Mouse (Mus musculus) left cerebral cortex, postnatal 25 days (tissue): Measurements from ENCODE around the gene Plekha1. TPM values are rescaled to one million over a fixed set of nuclear protein-coding genes. Genes with fewer than 3 reads are reported as not detected.

Experiments
- DNase-seq, 2 experiments: peaks; one replicate each; pipeline ENCODE4 v3.0.0; 2022; ENCODE audit warnings: low spot score in 2 of 2, mixed read lengths in 1 of 2
- intact Hi-C: fragments of 180-260 bp; cut with DNase I; formaldehyde crosslinking; loops from one replicate; pipeline ENCODE4 v1.15.1; 2025
- microRNA-seq, 2 experiments: library from miRNA; unstranded; fragments of <30 nt; microRNA quantifications; one replicate each; pipeline ENCODE4 v1.2.0; 2022
- total RNA-seq, 2 experiments: library from RNA; stranded (reverse); gene quantifications; 2 replicates each; pipeline ENCODE4 v1.2.3; 2021

The Plekha1 gene
- total RNA-seq, 2 experiments from 2014 or later = 92.8 to 105 TPM

DNA sequence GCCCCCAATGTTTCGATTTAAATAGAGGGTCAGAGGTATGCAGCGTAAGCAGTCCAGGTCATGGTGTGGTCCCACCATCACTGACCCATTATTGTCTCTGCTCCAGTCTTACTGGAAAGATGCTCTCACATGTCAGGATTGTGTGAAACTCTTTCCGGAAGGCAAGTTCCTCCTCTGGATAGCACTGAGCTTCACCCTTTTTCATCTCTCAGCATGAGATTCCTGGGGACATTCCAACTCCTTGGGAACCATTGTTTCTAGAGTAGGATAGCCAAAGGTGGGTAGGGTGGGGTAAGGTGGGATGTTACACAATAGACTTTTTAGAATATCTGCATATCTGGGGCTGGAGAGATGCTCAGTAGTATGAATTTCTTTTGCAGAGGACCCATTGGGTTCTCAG is 80.2 kb downstream of the Plekha1 start:
- intact Hi-C loops = no loop called here

DNA sequence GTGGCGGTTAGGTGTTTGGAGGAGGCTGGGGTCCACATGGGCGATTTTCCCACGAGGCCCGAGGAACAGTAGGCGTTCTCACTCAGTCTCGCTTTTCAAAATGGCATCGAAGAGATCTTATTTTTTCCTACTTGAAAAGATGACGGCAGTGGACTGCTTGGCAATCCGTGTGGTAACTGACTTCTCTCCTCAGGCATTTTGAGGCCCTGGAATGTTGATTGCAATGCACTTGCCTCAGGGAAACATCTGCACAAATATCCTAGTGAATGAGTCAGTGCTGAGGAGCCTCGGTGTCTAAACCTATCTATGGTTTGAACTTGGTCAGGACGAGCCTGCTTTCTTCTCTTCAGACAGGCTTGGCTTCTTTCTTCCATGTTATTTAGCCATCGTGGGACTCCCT is 80.7 kb downstream of the Plekha1 start:
- intact Hi-C loops = no loop called here
- DNase-seq = no peak

More for the DNA sequence above, 80.2 kb downstream of the Plekha1 start:
- DNase-seq = no peak

DNA sequence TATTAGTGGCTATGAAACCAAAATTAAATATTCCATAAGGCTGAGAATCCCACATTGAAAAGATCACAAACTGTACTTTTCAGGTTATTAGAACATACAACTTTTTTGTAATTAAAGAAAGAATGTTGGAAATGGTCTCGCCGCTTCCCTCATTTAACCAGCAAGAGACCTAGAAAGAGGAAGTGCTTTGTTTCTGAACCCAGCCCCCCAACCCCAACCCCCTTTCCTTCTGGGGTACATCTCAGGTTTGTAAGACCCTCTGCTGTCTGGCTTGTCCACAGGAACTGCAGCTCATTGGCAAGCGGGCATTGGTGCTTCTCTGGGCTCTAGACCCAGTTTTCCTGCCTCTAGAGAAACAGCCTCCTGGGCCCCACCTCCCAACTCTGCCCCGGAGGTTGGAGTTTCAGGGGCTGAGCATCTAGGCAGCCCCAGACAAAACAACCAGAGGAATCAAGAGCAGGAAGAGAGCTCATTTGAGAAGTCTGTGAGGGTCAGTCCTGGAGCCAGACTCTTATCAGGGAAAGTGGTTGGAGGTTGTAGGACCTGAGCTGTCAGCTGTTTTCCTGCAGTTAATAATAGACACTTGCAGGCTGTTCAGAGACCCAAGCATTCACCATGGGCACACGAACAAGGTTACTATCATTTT is 83.1 kb downstream of the Plekha1 start:
- DNase-seq = no peak
- intact Hi-C loops = no loop called here

DNA sequence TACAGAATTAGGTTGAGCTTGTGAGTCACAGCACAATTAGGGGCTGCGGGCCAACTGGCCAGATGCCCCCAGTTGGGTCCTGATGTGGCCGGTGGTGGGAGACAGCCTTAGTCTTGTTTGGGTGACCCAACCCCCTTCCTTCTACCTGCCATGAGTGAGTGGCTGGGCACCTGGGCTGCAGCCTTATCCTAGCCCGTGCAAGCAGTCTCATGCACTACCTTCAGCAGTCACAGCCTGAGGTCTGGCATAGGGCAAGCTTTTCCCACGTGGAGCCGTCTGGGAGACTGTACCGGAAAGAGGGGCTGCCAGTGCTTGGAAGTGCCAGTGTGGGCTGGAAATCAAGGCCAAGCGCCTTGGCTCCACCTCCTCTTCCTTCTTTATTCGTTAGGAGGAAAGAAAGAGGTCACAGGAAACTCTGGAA is 83.8 kb downstream of the Plekha1 start:
- intact Hi-C loops = no loop called here
- peak in 1 of 2 experiments; percentile 70 for DNase-seq

DNA sequence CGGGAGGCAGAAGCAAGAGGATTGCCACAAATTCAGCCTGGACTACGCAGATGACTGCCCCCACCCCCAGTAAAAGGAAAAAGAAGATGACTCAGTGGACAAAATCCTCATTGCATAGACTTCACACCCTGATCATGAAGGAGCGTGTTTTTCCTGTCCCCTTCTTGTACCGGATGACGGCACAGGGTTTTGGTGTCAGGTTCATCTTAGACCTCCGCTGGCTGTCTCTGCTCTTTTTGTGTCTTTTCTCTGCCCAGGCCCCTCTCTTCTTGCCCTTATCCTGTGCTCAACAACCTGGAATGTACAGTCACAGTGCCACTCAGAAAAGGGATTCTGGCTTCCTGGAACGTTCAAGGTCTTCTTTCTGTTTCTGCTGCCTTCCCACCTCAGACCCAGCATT is 84.9 kb downstream of the Plekha1 start:
- intact Hi-C loops = no loop called here
- no peak for DNase-seq

DNA sequence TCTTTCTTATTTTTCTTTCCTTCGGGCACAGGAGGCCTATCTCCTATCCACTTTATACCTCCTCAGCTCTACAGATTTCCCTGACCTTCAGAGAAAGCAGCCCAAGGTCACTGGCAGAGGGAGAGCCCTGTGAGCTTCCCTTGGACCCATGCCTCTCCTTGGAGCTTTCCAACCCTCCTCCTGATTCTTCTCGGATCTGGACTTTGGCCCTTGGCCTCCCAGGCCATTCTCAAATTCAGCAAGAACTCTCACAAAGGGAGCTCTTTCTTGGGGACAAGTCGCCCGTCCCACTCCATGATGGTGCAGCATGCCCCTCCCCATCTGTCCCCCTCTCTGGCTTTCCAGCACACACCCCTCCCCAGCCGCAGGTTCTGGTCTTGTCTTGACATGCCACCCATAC is 85.4 kb downstream of the Plekha1 start:
- intact Hi-C loops = no loop called here
- no peak for DNase-seq

DNA sequence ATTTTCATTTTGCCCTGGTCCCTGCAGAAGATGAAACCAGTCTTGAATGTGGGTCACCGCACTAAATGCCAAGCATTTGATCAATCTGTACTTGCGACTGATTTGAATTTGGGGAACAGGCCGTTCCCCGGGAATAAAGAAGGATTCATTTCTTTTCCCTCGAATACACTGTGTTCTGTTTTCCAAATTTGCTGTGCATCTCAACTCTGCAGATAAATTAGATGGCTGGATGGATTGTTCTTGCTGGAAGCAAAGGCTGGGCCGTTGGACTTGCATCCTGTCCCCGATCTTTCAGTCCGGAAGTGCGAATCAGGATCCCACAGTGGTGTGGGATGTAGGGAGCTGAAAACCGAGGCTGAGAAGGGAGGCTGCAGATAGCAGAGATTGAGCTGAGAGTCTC is 87.8 kb downstream of the Plekha1 start:
- DNase-seq = peak in 1 of 2 experiments; percentile 51
- intact Hi-C loops = no loop called here

DNA sequence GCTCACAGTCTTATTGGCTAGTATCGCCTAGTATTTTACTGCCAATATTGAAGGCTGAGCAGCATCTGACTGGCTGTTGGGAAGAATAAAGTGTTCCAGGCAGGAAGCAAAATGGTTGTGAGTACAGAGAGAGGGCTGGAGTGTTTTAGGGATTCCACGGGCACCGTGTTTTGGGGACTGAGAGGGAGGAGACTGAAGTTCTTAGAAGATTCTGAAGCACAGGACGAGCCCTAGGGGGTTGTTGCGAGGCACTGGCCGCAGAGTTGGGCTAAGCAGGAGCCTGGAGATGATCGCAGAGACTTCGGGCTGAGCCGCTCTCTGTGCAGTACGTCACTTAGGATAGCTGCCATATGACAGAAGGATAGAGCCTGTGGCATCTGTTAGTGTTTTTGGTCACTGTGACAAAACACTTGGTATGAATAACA is 88.6 kb downstream of the Plekha1 start:
- intact Hi-C loops = no loop called here
- DNase-seq = no peak

DNA sequence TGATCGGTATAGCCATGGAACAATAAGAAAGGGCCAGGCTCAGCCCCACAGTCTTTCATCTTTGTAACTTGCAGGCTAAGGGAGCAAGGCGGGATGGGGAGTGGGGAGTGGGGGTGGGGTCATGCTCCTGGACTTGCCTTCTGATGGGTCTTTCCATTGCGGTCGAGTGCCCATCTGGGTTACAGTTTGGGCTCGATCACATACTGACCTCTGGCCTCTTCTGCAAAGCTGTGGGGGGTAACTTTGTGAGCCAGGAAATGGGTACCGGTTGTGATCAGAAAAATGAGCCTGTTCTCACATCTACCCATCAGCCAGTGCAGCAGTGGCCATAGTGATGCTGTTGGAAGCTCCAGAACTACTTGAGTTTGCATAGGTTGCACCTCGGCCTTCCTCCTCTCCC is 93.0 kb downstream of the Plekha1 start:
- intact Hi-C loops = no loop called here
- no peak for DNase-seq

DNA sequence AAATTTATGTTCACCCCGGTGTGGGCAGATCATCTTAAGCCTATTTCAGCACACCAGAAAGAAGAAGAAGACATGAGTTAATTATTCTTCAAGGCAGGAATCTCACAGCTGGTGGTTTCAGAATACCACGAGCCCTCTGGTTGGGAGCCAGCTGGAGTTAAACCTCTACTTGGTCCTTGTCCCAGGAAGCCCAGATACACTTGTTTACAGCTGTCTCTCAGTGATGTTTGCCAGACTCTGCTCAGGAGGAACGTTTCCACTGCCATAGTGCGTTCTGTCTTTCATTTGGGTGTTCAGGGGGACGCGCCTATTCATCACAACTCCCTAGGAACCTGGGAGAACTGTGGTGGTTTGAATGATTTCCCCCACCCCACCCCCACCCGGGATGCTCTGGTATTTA is 94.3 kb downstream of the Plekha1 start:
- intact Hi-C loops = no loop called here
- peak in 1 of 2 experiments; percentile 66 for DNase-seq

DNA sequence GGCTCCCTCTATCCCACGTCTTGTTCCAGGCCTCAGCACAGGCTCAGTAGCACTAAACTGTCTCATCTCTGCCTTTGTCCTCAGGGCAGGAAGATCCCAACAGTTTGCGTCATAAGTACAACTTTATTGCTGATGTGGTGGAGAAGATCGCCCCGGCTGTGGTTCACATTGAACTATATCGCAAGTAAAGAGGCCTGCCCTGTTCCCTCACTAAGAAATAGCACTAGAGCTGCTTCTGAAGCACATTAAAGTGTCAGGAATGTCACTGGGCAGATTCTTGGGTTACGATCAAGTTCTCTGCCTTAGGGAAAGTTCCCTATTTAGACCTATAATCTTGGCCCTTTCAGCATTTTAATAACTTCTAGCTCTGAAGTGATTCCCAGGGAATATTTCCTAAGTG is 95.9 kb downstream of the Plekha1 start:
- DNase-seq = no peak
- intact Hi-C loops = no loop called here

Small RNAs within 50 kb of the gene (microRNA-seq; reads per million reads assigned to microRNA genes)
- 1.3 to 1.7 reads per million in 2 experiments for gene Mir7061

Other genes starting within 250 kb of the Plekha1 start
- under 1 TPM; 0.34 to 0.53 TPM for gene Btbd16, start 91.7 kb upstream of the Plekha1 start, total RNA-seq
- 100 to 1,000 TPM; 211 to 225 TPM for gene Htra1, start 70.4 kb downstream of the Plekha1 start, total RNA-seq
- not detected for gene Dmbt1, start 166.3 kb downstream of the Plekha1 start, total RNA-seq